Mouse (Mus musculus): ENCODE measurements around the gene Ephb1.

DNA sequence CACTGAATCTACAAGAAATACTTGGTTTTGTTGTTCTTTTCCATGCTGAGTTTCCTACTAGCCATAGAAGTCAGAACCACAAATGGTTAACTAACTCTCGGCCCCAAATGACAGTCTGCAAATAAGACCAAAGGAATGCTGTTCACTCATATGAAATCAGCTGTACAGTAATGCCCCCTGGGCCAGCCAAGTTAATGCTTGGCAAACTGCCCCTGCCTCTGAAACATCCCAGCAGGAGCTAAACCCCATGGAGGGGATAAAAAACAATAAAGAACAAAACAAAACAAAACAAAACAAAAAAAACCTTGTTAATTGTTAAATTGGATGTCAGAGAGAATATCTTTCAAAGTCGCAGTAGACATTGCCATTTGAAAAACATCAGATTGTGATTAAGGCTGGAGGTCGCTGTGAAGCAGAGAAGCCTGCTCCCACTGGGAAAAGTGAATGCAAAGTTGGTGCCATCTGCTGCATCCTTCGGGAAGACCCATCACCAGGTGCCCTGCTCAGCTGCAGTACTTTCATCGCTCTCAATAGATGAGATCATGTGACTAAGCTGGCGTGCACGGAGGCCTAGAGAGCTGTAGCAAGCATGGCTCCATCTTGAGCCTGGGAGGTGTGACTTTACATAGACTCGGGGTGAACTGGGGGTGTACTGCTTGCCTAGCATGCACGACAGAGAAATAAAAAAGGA lies 443.2 kb downstream of the Ephb1 start:
- no peak for TF ChIP-seq GATA1 (IDR thresholded peaks at IDR 0.05; ENCODE audit: low read depth, low read length)
- TF ChIP-seq POLR2A (IDR thresholded peaks at IDR 0.05; ENCODE audit: control insufficient read depth in 1 of 2, insufficient read depth in 1 of 2, low read depth in 1 of 2, low read length in 2 of 2, poor library complexity in 1 of 2): no peak
- TF ChIP-seq CTCF (IDR thresholded peaks at IDR 0.05 in 2 of 3, conservative IDR thresholded peaks at IDR 0.05 in 1 of 3; ENCODE audit: control insufficient read depth in 1 of 3, insufficient read depth in 1 of 3, low read depth in 2 of 3, low read length in 3 of 3, poor library complexity in 1 of 3, severe bottlenecking in 1 of 3): no peak
- no peak for TF ChIP-seq TBP (IDR thresholded peaks at IDR 0.05; ENCODE audit: low read depth, low read length)
- no peak for TF ChIP-seq USF2 (IDR thresholded peaks at IDR 0.05; ENCODE audit: borderline replicate concordance in 1 of 2, insufficient read depth in 1 of 2, low read depth in 1 of 2, low read length in 2 of 2)
